Mouse (Mus musculus): ENCODE measurements around the gene A3galt2. TPM values are rescaled to one million over a fixed set of nuclear protein-coding genes. Genes with fewer than 3 reads are reported as not detected.
A peak's percentile ranks its signal among the peaks of the same experiment; 100 is the strongest.

Gene A3galt2
- polyA plus RNA-seq, 1 experiment from 2014 or later = 0.04 TPM

DNA sequence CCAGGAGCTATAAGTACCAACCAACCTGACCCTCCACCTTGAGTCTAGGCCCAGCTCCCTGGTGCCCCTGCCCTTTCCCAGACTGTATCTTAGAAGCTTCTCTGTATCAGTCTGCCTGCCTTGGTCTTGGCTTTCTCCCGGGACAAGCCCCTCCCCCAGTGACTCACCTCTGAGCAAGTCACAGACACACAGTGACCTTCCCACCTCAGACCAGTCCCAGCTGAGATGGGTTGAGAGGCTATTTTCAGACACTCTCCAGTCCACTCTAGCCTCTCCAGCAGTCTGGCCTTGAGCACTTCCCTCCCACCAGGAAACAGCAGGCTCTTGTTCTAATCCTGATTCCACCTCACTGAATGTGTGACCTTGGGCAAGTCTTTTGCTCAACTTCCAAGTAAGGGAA is 38.5 kb downstream of the A3galt2 start:
- DNase-seq (ENCODE audit: low spot score) = no peak

DNA sequence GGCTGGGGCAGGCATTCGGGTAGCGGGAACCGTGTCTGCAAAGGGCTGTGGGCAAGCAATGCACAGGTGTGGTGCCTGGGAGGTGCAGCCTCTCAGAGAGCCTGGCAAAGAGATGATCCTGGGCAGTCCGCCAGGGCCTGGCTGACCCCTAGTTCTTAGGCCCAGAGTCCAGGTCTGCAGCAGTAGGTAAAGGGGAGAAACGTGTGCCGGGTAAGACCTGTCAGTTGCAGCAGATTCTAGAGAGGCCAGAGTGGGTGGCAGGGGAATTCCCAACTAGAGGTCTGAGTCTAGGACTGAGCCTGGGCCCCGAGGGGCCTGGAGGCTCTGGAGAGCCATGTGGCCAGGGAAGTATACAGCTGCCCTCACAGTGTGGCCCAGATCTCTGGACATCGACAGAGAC is 39.0 kb downstream of the A3galt2 start:
- DNase-seq (ENCODE audit: low spot score) = no peak

DNA sequence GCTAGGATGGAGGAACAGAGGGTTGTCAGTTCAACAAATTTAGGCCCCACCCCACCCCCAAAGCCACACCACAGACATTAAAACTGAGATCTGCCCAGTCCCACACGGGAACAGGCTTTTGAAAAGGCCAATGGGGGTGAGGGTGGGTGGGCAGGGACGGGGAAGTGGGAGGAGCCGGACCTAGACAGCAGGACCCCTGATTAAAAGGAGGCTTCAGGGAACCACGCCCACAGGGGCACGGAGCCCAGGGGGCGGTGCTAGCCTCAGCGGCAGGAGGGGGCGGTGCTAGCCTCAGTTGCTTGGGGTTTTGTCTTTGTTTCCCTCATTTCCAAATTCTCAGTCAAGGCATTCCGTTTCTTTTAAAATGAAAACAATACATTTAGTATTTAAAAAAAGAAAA is 40.4 kb downstream of the A3galt2 start:
- peak; percentile 34 for DNase-seq (ENCODE audit: low spot score)

DNA sequence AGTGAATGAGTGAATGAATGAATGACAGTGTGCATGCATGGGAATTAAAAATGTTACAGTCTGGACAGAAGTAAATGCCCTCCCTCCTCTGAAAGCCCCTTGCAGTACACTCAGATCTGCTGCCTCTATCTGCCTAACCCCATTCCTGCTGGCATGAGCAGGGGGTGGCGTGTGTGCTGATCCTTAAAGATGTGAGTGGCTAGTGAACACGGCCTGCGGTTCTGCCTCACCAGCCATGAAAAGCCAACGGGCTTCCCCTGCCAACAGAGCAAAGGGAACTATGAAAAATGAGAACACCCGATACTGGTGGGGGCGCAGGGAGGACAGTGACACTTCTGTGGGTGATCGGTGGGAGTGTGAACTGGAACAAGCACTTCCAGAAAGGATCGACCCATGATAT is 41.6 kb downstream of the A3galt2 start:
- DNase-seq (ENCODE audit: low spot score) = no peak

DNA sequence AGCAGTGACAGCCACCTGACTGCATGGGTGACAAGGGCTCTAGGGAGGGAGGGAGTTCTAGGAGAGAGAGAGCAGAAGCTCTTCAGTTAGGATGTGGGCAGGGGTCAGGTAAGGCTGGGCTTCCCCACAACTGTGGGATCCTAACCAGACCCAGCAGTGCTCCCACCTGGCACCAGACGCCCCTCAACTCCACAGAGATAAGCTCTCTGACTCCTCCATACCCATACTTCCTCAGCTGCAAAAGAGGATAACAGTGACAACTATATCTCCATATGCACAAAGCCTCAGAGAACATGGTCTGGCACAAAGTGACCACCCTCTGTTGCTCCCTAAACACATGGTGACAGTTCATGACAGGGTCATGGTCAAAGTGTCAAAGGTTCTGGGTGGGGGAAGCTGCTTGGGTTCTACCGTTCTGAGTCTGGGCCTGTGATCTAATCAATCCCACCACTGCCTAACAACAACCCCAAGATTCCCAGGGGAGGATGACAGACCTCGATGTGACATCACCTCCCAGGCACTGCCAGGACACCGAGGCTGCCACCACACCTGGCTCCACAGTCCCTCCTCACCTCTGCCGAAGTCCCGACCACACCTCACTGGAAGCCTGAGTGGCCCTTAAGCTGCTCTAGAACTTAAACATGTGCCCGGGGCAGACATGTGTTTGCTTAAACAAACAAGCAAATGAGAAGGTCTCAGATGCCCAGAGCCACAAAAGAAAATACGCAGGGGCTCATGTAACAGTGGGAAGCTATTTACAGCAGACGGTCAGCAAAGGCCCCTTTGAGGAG is 46.7 kb downstream of the A3galt2 start:
- peak; percentile 12 for DNase-seq (ENCODE audit: low spot score)

DNA sequence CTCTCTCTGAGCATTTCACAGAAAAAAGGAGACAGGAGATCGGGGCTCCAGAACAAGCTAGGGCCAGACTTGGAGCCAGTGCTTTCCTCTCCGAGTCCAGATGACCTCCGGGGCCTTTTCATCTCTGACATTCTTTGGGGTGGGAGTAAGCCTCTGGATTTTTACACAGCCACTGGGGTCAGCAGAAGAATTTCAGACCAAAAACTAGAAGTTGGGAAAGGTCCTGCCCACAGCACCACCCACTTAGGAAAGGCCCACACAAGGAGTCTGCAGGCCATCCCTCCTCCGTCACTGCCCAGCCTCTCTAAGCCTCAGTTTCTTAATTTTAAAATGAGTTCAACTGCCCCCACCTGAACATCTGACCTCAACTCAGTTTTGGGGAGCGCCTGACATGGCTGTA is 48.4 kb downstream of the A3galt2 start:
- DNase-seq (ENCODE audit: low spot score) = no peak

DNA sequence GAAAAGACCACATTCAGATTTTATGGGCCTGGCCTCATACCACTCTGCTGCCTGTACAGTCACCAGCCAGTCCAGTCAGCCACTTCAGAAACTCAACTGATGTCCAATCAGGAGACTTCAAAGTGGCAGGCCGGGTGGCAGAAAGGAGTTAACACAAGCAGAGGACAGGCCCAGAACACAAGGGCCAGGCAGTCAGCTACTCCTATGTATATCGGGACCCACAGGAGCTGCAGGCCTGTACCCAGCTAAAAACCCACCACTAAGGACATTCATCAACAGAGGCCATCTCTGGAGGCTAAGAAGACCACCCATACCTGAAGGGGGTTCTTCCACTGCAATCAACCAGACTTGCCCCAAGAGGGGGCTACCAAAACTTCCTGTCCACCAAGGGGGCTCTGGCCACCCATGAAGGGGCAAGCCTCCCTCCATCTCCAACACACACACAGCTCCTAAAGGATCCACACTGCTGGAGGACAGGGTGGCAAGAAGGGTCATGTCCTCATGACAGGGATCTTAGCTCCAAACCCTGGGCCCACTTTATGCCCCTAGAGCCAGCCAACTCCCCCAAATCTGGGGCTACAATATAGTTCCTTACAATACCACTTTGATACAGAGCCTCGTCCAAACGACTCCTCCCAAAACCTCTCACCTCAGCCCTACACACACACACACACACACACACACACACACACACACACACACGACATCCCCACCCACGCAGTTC is 49.4 kb downstream of the A3galt2 start:
- peak; percentile 23 for DNase-seq (ENCODE audit: low spot score)

DNA sequence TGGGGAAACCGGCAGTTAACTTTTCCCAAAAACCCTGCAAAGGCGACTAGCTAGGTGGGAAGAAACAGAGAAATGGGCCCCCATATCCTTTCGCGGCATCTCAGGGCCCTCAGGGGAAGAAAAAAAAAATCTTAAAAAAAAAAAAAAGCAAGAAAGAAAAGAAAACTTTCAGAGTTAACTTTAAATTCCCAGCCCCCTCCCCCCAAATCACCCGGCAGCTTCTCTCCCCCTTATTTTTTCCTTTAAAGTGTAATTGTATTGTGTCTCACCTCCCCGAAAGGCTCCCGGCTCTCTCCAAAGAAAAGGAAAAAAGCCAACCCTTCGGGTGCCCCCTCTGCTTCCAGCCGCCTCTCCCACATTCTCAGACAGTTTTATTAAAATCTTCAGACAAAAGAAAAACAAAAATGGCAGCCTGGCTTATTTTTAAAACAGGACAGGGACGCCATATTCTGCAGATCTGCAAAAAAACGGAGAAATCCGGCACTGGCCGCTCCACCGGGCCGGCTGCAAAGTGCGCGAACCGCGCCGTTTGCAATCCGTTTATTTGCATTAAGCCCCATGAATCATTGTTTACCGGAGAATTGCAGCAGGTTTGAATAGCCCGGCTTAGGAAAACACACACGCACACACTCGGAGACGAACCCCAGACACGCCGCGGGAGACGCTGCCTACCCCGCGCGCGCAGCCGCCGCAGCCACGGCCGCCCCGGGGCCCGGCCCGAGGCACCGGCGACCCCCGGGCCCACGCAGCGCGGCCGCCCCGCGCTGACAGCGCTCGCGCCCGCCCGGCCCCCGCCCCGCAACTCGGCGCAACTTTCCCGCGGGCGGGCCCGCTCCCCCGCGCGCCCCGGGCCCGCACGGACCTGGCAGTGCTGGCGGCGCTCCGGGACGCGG is 50.2 kb downstream of the A3galt2 start:
- DNase-seq (ENCODE audit: low spot score) = peak; percentile 34

DNA sequence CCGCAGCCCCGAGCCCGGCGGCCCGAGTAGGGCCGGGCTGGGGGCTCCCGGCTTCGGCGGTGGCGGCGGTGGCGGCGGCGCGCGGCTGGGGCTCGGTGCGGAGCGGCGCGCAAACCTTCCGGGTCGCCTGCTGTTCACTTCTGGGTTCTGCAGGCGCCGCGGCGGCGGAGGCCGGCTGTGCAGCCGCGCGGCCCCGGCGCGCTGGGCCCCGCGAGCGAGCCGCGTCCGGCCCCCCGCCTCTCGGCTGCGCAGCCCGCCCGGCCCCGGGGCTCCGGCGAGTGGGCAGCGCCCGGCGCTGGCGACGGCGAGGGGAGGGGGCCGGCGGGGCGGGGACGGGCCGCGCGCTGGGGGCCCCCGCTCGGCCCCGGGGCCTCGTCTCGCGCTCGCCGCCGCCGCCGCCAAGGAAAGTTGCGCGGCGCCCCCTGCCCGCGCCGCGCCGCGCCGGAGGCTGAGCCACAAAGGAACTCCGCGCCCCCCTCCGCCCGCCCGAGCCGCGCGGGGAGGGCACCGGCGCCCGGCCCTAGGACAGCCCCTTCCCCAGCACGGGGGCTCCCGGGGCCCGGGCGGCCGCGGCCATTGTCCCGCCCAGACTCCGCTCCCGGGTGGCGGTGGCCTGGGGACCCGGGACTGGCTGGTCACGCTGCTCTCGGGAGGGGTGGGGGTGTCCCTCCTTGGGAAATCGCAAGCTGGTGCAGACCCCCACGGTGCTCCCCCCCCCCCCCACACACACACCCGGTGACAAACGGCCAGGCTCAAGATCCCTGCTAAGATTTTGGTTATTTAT is 51.1 kb downstream of the A3galt2 start, which contains the start of gene Zfp362:
TSS of gene Zfp362 (minus strand) at position 3 of the 784 bp plus-strand sequence.
- DNase-seq (ENCODE audit: low spot score) = peak; percentile 71

DNA sequence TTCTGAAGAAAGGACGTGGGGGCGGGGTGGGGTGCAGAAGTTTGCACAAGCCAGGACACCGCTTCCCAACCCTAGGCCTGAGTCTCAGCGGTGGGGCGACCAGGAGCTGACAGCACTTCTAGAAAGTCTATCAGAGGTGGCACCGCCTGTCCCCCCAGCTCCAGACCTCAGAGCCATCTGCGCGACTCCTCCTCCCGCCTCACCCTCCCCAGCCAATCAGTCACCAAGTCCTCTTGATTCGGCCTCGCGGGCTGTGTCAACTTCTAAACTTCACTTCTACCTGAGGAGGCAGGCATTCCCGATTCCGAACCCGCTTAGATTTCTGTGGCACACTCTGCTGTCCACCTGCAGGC is 51.6 kb downstream of the A3galt2 start:
- peak; percentile 58 for DNase-seq (ENCODE audit: low spot score)

DNA sequence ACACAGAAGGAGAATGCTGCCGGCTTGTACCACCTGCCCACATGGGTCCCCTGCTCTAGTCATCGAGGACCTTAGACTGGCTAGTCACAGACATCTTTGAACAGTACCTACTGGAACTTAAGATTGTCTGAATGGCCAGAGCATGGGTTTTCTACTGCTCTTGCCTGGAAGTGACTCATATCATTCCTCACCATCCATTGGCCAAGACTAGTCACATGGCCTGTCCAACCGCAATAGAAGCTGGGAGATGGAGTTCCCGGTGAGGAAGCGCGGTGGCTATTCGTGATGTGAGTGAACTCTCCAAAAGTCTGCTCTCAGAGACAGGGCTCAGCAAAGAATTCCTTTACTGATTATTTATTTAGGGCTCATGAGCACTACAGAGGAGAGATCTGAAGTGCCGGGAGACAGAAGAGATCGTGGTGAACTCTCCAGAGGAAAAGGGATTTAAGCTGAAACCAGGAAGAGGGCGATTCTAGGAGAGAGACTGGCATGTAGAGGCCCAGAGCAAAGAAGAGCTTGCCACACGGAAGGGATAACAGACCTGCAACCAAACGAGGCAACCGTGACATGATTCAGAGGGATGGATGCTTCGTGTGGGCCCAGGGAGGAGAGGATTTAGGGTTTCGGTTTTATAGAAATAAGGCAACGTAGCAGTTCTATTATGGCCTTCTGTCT is 56.4 kb downstream of the A3galt2 start:
- peak; percentile 77 for DNase-seq (ENCODE audit: low spot score)

DNA sequence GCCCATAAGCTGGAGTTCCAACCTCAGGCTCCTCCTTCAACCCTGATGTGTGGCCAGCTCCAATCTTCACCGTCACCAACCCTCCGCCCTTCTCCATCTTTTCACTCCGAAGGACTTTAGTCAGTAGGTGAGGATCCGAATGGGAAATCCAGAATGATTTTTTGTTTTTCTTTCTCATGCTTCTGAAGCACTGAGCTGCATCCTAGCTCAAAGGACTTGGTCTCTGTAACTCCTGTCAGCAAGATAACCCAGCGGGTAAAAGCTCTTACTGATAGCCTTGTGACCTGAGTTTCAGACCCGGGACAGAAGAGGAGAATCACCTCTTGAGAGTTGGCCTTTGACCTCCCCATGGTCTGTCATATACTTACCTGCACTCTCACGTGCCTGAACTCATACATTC is 61.8 kb downstream of the A3galt2 start:
- no peak for DNase-seq (ENCODE audit: low spot score)

Other genes starting within 250 kb of the A3galt2 start
- gene Zscan20, start 145.3 kb upstream of the A3galt2 start, polyA plus RNA-seq (2015; fragmentation: Nextera tagmentation; extraction: Ambion mirVana) = 3.1 and 3.6 TPM in 2 replicates
- 11.0 and 13.9 TPM in 2 replicates for gene Tlr12, start 136.7 kb upstream of the A3galt2 start, polyA plus RNA-seq (2015; fragmentation: Nextera tagmentation; extraction: Ambion mirVana)
- gene Phc2, start 100.7 kb upstream of the A3galt2 start, polyA plus RNA-seq (2015; fragmentation: Nextera tagmentation; extraction: Ambion mirVana) = 42.9 and 44.9 TPM in 2 replicates
- gene Zfp362, start 50.7 kb downstream of the A3galt2 start, polyA plus RNA-seq (2015; fragmentation: Nextera tagmentation; extraction: Ambion mirVana) = 23.6 and 25.8 TPM in 2 replicates
- 0.84 and 1.0 TPM in 2 replicates for gene Trim62, start 128.2 kb downstream of the A3galt2 start, polyA plus RNA-seq (2015; fragmentation: Nextera tagmentation; extraction: Ambion mirVana)
- 7.1 and 9.2 TPM in 2 replicates for gene Azin2, start 207.1 kb downstream of the A3galt2 start, polyA plus RNA-seq (2015; fragmentation: Nextera tagmentation; extraction: Ambion mirVana)
- 208 and 209 TPM in 2 replicates for gene Ak2, start 236.6 kb downstream of the A3galt2 start, polyA plus RNA-seq (2015; fragmentation: Nextera tagmentation; extraction: Ambion mirVana)

Data from thymus, postnatal 0 days (tissue).